Mouse (Mus musculus): ENCODE data around the gene Opn3. TPM values are rescaled to one million over a fixed set of nuclear protein-coding genes. Genes with fewer than 3 reads are reported as not detected.

Gene Opn3
- total and polyA plus RNA-seq, 3 experiments, result 0.89 to 2.9 (median 1.6) TPM

DNA sequence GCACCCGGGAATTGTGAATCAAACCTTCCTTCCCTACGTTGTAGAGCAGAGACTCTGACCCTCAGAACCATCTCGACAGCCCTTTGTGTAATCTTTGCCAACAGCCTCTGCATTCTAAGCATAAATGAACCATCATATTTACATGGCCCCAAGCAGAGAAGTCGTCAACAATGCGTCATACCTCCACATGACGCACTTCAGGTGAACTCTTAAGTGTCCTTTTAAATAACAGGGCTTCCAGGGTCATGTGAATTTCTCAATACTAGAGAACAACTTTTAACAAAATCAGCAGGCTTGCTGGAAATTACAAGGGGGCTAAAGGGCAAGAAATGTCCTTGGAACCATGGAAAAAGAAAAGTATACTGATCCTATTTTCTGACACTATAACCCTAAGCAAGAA, 68.9 kb downstream of the Opn3 start:
- in situ Hi-C loops (cut with MboI; ENCODE audit: low pct_ligation_motif_present, low pct_unique_long_range_greater_than_20kb, low sequenced_read_pairs) (no loop called here), dilution Hi-C loops (cut with MboI; ENCODE audit: extremely low pct_ligation_motif_present, extremely low pct_unique_long_range_greater_than_20kb, low sequenced_read_pairs) (no loop called here)
- no peak for DNase-seq (ENCODE audit: extremely low read depth)
- Histone ChIP-seq H3K4me3 (replicated peaks in 1 of 3; ENCODE audit: low read depth in 2 of 3, low read length in 2 of 3, poor library complexity in 1 of 3) (no peak overlapping the region), H3K4me2 (ENCODE audit: insufficient read depth, low read depth, poor library complexity, severe bottlenecking) (no peak overlapping the region), H3K27ac (ENCODE audit: insufficient read depth, low read depth) (no peak overlapping the region), H3K9me3 (replicated peaks; ENCODE audit: low read length) (no peaks in the 10 kb centered on the region), H3K27me3 (replicated peaks) (no peaks in the 10 kb centered on the region), H3K4me1 (ENCODE audit: control insufficient read depth in 1 of 2, insufficient read depth in 2 of 2) (peaks cover 6 to 51% of the 10 kb centered on the region in 2 experiments), H3K36me3 (replicated peaks in 1 of 2; ENCODE audit: control insufficient read depth in 1 of 2, insufficient read depth in 1 of 2, low read length in 1 of 2) (peaks cover 6 to 36% of the 10 kb centered on the region in 2 experiments), H3K9ac (ENCODE audit: insufficient read depth, low read depth) (no peak overlapping the region), H3K79me2 (replicated peaks; ENCODE audit: control insufficient read depth, extremely low read depth, insufficient read depth, poor library complexity, severe bottlenecking) (0 out of 2 replicates have a peak, but pooled peaks cover 14% of the 10 kb centered on the region)
- no peak for TF ChIP-seq SMC3 (IDR thresholded peaks at IDR 0.05; ENCODE audit: low read depth, low read length)
- TF ChIP-seq MXI1 (IDR thresholded peaks at IDR 0.05; ENCODE audit: low read depth, low read length), result no peak
- TF ChIP-seq UBTF (IDR thresholded peaks at IDR 0.05; ENCODE audit: low read depth, low read length), result no peak
- no peak for TF ChIP-seq CTCF (conservative IDR thresholded peaks at IDR 0.05 in 1 of 2, IDR thresholded peaks at IDR 0.05 in 1 of 2; ENCODE audit: low read depth in 2 of 2, low read length in 2 of 2)
- TF ChIP-seq KAT2A (IDR thresholded peaks at IDR 0.05; ENCODE audit: insufficient replicate concordance, low read length), result no peak
- no peak for TF ChIP-seq TBP (conservative IDR thresholded peaks at IDR 0.05; ENCODE audit: low read depth, low read length)
- TF ChIP-seq GABPA (IDR thresholded peaks at IDR 0.05; ENCODE audit: insufficient replicate concordance, low read depth, low read length), result no peak

DNA sequence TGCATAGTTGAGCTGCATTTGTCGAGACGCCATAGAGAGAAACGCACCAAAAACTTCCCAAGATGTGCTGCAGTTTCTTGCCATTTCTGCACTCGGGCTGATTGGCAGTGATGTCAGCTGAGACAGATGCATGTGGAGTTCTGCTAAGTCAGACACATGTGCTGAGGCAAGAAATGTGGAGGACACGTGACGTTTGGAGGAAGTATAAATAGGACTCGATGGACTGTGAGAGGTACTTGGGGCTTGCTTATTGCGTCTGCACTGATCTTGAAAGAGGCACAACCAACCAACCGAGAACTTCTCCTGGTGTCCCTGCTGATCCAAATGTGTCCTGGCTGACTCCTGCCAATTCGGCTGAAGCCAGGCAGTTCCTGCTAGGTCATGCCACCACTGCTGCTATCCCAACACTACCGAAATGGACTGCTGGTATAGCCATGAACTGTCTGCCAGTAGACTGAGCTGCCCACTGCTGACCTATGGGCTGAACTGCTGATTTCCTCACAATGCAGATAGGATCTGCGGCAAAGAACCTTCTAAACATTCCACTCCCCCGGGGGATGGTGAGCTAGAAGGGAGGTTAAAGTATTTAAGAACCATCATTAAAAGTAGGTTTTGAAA, 72.7 kb downstream of the Opn3 start, which contains the start of gene Kmo:
TSS of gene Kmo (plus strand) at position 568 of the 618 bp plus-strand sequence.
- dilution Hi-C loops (cut with MboI; ENCODE audit: extremely low pct_ligation_motif_present, extremely low pct_unique_long_range_greater_than_20kb, low sequenced_read_pairs), result no loop called here
- no peak within 1 kb of the TSS for H3K9ac ChIP-seq (ENCODE audit: insufficient read depth, low read depth)
- no peak within 1 kb of the TSS for H3K4me2 ChIP-seq (ENCODE audit: insufficient read depth, low read depth, poor library complexity, severe bottlenecking)
- H3K79me2 ChIP-seq (replicated peaks; ENCODE audit: control insufficient read depth, extremely low read depth, insufficient read depth, poor library complexity, severe bottlenecking), result 0 out of 2 replicates have a peak, but pooled peaks cover 14% of the 10 kb centered on the region
- no peaks in the 10 kb centered on the region for H3K9me3 ChIP-seq (replicated peaks; ENCODE audit: low read length)
- in situ Hi-C loops (cut with MboI; ENCODE audit: low pct_ligation_motif_present, low pct_unique_long_range_greater_than_20kb, low sequenced_read_pairs), result no loop called here
- TF ChIP-seq RAD21 (IDR thresholded peaks at IDR 0.05; ENCODE audit: low read depth, low read length) (no peak), MEF2A (IDR thresholded peaks at IDR 0.05; ENCODE audit: borderline replicate concordance, low read depth, low read length) (no peak), TCF12 (IDR thresholded peaks at IDR 0.05; ENCODE audit: low read depth, low read length) (no peak), POLR2AphosphoS2 (IDR thresholded peaks at IDR 0.05; ENCODE audit: low read depth, low read length) (no peak), USF2 (conservative IDR thresholded peaks at IDR 0.05; ENCODE audit: low read depth, low read length) (no peak), GABPA (IDR thresholded peaks at IDR 0.05; ENCODE audit: insufficient replicate concordance, low read depth, low read length) (no peak), KAT2A (IDR thresholded peaks at IDR 0.05; ENCODE audit: insufficient replicate concordance, low read length) (no peak), CHD1 (IDR thresholded peaks at IDR 0.05; ENCODE audit: low read depth, low read length) (no peak), PAX5 (IDR thresholded peaks at IDR 0.05; ENCODE audit: low read length) (no peak), SIN3A (IDR thresholded peaks at IDR 0.05; ENCODE audit: low read length) (no peak), MYC (IDR thresholded peaks at IDR 0.05; ENCODE audit: low read depth, low read length) (no peak)
- no peaks in the 10 kb centered on the region for H3K27me3 ChIP-seq (replicated peaks)
- peaks cover 5 to 60% of the 10 kb centered on the region in 2 experiments; a peak in 3 of 4 replicates for H3K4me1 ChIP-seq (ENCODE audit: control insufficient read depth in 1 of 2, insufficient read depth in 2 of 2)
- no peak within 1 kb of the TSS for H3K27ac ChIP-seq (ENCODE audit: insufficient read depth, low read depth)
- no peak for DNase-seq (ENCODE audit: extremely low read depth)
- peaks cover 33 to 72% of the 10 kb centered on the region in 2 experiments for H3K36me3 ChIP-seq (replicated peaks in 1 of 2; ENCODE audit: control insufficient read depth in 1 of 2, insufficient read depth in 1 of 2, low read length in 1 of 2)
- H3K4me3 ChIP-seq (replicated peaks in 1 of 3; ENCODE audit: low read depth in 2 of 3, low read length in 2 of 3, poor library complexity in 1 of 3), result no peak within 1 kb of the TSS

Measured in CH12.LX (cell line).